Mouse (Mus musculus): ENCODE results near the gene Man2a1. TPM values are rescaled to one million over a fixed set of nuclear protein-coding genes. Genes with fewer than 3 reads are reported as not detected.
A peak's percentile ranks its signal among the peaks of the same experiment; 100 is the strongest.

The Man2a1 gene
- total RNA-seq, 2 experiments from 2014 or later: 6.0 to 7.4 TPM

GRCm38 (mm10) chr17:64624439-64624838 is 23.9 kb downstream of the Man2a1 start:
- no peak for DNase-seq (ENCODE audit: low spot score)

GRCm38 (mm10) chr17:64628796-64629195 is 28.3 kb downstream of the Man2a1 start:
- no peak for DNase-seq (ENCODE audit: low spot score)

GRCm38 (mm10) chr17:64629486-64629885 is 28.9 kb downstream of the Man2a1 start:
- DNase-seq (ENCODE audit: low spot score): no peak

GRCm38 (mm10) chr17:64630506-64630905 is 30.0 kb downstream of the Man2a1 start:
- DNase-seq (ENCODE audit: low spot score): peak; percentile 42

- no peak for DNase-seq (ENCODE audit: low spot score)
Observed at GRCm38 (mm10) chr17:64637868-64638537, 37.5 kb downstream of the Man2a1 start.

GRCm38 (mm10) chr17:64641376-64641775 is 40.8 kb downstream of the Man2a1 start:
- no peak for DNase-seq (ENCODE audit: low spot score)

- DNase-seq (ENCODE audit: low spot score): no peak
Observed at GRCm38 (mm10) chr17:64643644-64644043, 43.1 kb downstream of the Man2a1 start.

- DNase-seq (ENCODE audit: low spot score): no peak
Observed at GRCm38 (mm10) chr17:64644888-64645605, 44.5 kb downstream of the Man2a1 start.

GRCm38 (mm10) chr17:64647396-64647795 is 46.9 kb downstream of the Man2a1 start:
- no peak for DNase-seq (ENCODE audit: low spot score)

- no peak for DNase-seq (ENCODE audit: low spot score)
Observed at GRCm38 (mm10) chr17:64650702-64651101, 50.2 kb downstream of the Man2a1 start.

- DNase-seq (ENCODE audit: low spot score): no peak
Observed at GRCm38 (mm10) chr17:64653621-64654020, 53.1 kb downstream of the Man2a1 start.

- DNase-seq (ENCODE audit: low spot score): no peak
Observed at GRCm38 (mm10) chr17:64659682-64660081, 59.1 kb downstream of the Man2a1 start.

- DNase-seq (ENCODE audit: low spot score): no peak
Observed at GRCm38 (mm10) chr17:64666518-64666917, 66.0 kb downstream of the Man2a1 start.

- no peak for DNase-seq (ENCODE audit: low spot score)
Observed at GRCm38 (mm10) chr17:64668504-64668903, 68.0 kb downstream of the Man2a1 start.

GRCm38 (mm10) chr17:64674401-64674800 is 73.9 kb downstream of the Man2a1 start:
- DNase-seq (ENCODE audit: low spot score): no peak

GRCm38 (mm10) chr17:64674980-64675379 is 74.4 kb downstream of the Man2a1 start:
- no peak for DNase-seq (ENCODE audit: low spot score)

- peak; percentile 7 for DNase-seq (ENCODE audit: low spot score)
Observed at GRCm38 (mm10) chr17:64676735-64677469, 76.4 kb downstream of the Man2a1 start.

- DNase-seq (ENCODE audit: low spot score): no peak
Observed at GRCm38 (mm10) chr17:64681461-64681860, 80.9 kb downstream of the Man2a1 start.

- DNase-seq (ENCODE audit: low spot score): no peak
Observed at GRCm38 (mm10) chr17:64681927-64682326, 81.4 kb downstream of the Man2a1 start.

- no peak for DNase-seq (ENCODE audit: low spot score)
Observed at GRCm38 (mm10) chr17:64684088-64684487, 83.6 kb downstream of the Man2a1 start.

GRCm38 (mm10) chr17:64685216-64685903 is 84.8 kb downstream of the Man2a1 start:
- peak; percentile 90 for DNase-seq (ENCODE audit: low spot score)

GRCm38 (mm10) chr17:64689614-64690013 is 89.1 kb downstream of the Man2a1 start:
- DNase-seq (ENCODE audit: low spot score): no peak
